Mouse (Mus musculus) R1 (cell line): Measurements from ENCODE around the gene Syce2.
"Not testable (repeated sequence)": the region's sequence is repeated elsewhere in the genome, so short reads cannot be mapped to it uniquely, and the experiment has no call there.

Experiments
- DNase-seq: peaks from one replicate; pipeline ENCODE4 v3.0.0-alpha.2; 2018; ENCODE audit warnings: low read depth, low spot score

The Syce2 gene

GRCm38 (mm10) chr8:84871376-84872308 is at the start of gene Syce2:
TSS of gene Syce2 (plus strand) at chr8:84872111.
- peak; percentile 85 for DNase-seq

- no peak for DNase-seq
Observed at GRCm38 (mm10) chr8:84822723-84823122, 49.2 kb upstream of the Syce2 start, which contains the start of gene Dand5. TSS of gene Dand5 (minus strand) at chr8:84822823.

GRCm38 (mm10) chr8:84823653-84824052 is 48.3 kb upstream of the Syce2 start:
- peak; percentile 85 for DNase-seq

GRCm38 (mm10) chr8:84825636-84826035 is 46.3 kb upstream of the Syce2 start:
- DNase-seq = no peak

- not testable (repeated sequence) for DNase-seq
Observed at GRCm38 (mm10) chr8:84826518-84826917, 45.4 kb upstream of the Syce2 start.

- peak; percentile 89 for DNase-seq
Observed at GRCm38 (mm10) chr8:84831490-84831889, 40.4 kb upstream of the Syce2 start, which contains the start of gene Gadd45gip1. TSS of gene Gadd45gip1 (plus strand) at chr8:84831522.

GRCm38 (mm10) chr8:84832034-84832717 is 39.7 kb upstream of the Syce2 start:
- peak; percentile 76 for DNase-seq

- DNase-seq = peak; percentile 30
Observed at GRCm38 (mm10) chr8:84832759-84833742, 38.9 kb upstream of the Syce2 start.

GRCm38 (mm10) chr8:84834002-84834865 is 37.7 kb upstream of the Syce2 start:
- no peak for DNase-seq

GRCm38 (mm10) chr8:84834866-84835855 is 36.8 kb upstream of the Syce2 start:
- no peak for DNase-seq

GRCm38 (mm10) chr8:84837149-84837911 is 34.6 kb upstream of the Syce2 start:
- DNase-seq = peak; percentile 57

GRCm38 (mm10) chr8:84837912-84838470 is 33.9 kb upstream of the Syce2 start:
- no peak for DNase-seq

GRCm38 (mm10) chr8:84838513-84838912 is 33.4 kb upstream of the Syce2 start:
- no peak for DNase-seq

- no peak for DNase-seq
Observed at GRCm38 (mm10) chr8:84839411-84839810, 32.5 kb upstream of the Syce2 start.

GRCm38 (mm10) chr8:84839875-84840247 is 32.0 kb upstream of the Syce2 start:
- DNase-seq = no peak

- peak; percentile 98 for DNase-seq
Observed at GRCm38 (mm10) chr8:84840248-84840999, 31.5 kb upstream of the Syce2 start, which contains the start of gene Rad23a. TSS of gene Rad23a (minus strand) at chr8:84840665.

- DNase-seq = no peak
Observed at GRCm38 (mm10) chr8:84841514-84841913, 30.4 kb upstream of the Syce2 start.
